Mouse (Mus musculus): ENCODE data around the gene Pcmt1. TPM values are rescaled to one million over a fixed set of nuclear protein-coding genes. Genes with fewer than 3 reads are reported as not detected.
"Not testable (repeated sequence)": the region's sequence is repeated elsewhere in the genome, so short reads cannot be mapped to it uniquely, and the experiment has no call there.

Pcmt1 gene
- polyA plus RNA-seq, 1 experiment from 2014 or later, result 140 TPM

- not testable (repeated sequence) for H3K4me2 ChIP-seq (ENCODE audit: low read depth, low read length, severe bottlenecking); H3K27ac ChIP-seq (ENCODE audit: low read depth, low read length); H3K9me3 ChIP-seq (ENCODE audit: control insufficient read depth, low read length); H3K36me3 ChIP-seq (ENCODE audit: control insufficient read depth, insufficient read depth, low read length); H3K27me3 ChIP-seq (ENCODE audit: control insufficient read depth, insufficient read depth, low read length); H3K9ac ChIP-seq (ENCODE audit: low read length); DNase-seq (ENCODE audit: low spot score); H3K4me3 ChIP-seq (ENCODE audit: low read depth, low read length); H3K4me1 ChIP-seq (replicated peaks; ENCODE audit: control insufficient read depth, insufficient read depth, low read length); ATAC-seq (replicated peaks; ENCODE audit: low FRiP score)
These were observed 68.7 kb downstream of the Pcmt1 start for GRCm38 (mm10) chr10:7612210-7612609.

DNA sequence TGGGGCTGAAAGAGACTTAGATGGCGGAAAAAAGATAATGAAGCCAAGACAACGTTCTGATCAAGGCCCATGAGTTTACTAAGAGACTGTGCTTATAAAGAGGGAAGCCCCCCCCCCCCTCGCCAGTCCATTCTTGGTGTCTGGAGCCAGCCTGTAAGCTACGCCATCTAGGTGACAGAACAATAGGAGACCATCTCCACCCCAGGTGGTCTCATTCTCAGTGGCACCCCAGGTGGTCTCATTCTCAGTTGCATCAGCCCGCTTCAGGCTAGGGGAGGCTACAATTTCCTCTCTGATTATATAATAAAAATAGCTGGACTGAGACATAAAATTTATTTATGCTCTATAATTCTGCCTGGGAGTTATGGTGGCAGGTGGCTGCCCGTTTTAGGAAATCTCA is 69.3 kb downstream of the Pcmt1 start:
- DNase-seq (ENCODE audit: low spot score) (no peak), ATAC-seq (replicated peaks; ENCODE audit: low FRiP score) (no peak)
- H3K27ac ChIP-seq (ENCODE audit: low read depth, low read length), result no peak overlapping the region
- no peak overlapping the region for H3K4me2 ChIP-seq (ENCODE audit: low read depth, low read length, severe bottlenecking)
- WGBS, result 55% methylated on average over 6 of the region's 6 CpGs
- no peak overlapping the region for H3K9ac ChIP-seq (ENCODE audit: low read length)
- peaks cover 3% of the 10 kb centered on the region; the same call in 1 of the 2 replicates for H3K9me3 ChIP-seq (ENCODE audit: control insufficient read depth, low read length)
- H3K4me1 ChIP-seq (replicated peaks; ENCODE audit: control insufficient read depth, insufficient read depth, low read length), result no peaks in the 10 kb centered on the region
- no peaks in the 10 kb centered on the region for H3K36me3 ChIP-seq (ENCODE audit: control insufficient read depth, insufficient read depth, low read length)
- H3K4me3 ChIP-seq (ENCODE audit: low read depth, low read length), result no peak overlapping the region
- H3K27me3 ChIP-seq (ENCODE audit: control insufficient read depth, insufficient read depth, low read length), result no peaks in the 10 kb centered on the region

- no peak for ATAC-seq (replicated peaks; ENCODE audit: low FRiP score)
- Histone ChIP-seq H3K27ac (ENCODE audit: low read depth, low read length) (no peak overlapping the region), H3K4me3 (ENCODE audit: low read depth, low read length) (no peak overlapping the region), H3K27me3 (ENCODE audit: control insufficient read depth, insufficient read depth, low read length) (no peaks in the 10 kb centered on the region), H3K9ac (ENCODE audit: low read length) (no peak overlapping the region), H3K4me2 (ENCODE audit: low read depth, low read length, severe bottlenecking) (no peak overlapping the region), H3K9me3 (ENCODE audit: control insufficient read depth, low read length) (no peaks in the 10 kb centered on the region), H3K4me1 (replicated peaks; ENCODE audit: control insufficient read depth, insufficient read depth, low read length) (no peaks in the 10 kb centered on the region), H3K36me3 (ENCODE audit: control insufficient read depth, insufficient read depth, low read length) (no peaks in the 10 kb centered on the region)
- 94% methylated on average over 17 of the region's 17 CpGs for WGBS
- no peak for DNase-seq (ENCODE audit: low spot score)
These were observed 72.3 kb downstream of the Pcmt1 start for GRCm38 (mm10) chr10:7608611-7609010.

DNA sequence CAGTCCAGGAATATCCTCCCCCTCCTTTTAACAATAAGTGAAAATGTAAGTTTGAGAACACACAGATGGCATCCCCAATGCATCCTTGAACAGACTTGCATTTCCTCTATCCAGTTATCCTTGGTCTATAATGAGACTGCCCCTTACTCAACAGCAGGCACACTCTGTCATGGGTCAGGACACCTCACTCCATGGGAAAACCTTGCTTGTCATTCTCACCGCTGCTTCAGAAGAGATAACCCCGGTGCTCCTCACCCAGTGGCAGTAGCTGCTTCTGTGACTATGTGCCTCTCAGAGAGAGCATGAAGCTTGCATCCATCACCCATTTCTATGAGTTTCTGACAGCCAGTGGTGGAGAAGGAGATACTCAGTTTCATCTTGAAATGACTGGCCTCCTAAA is 74.5 kb downstream of the Pcmt1 start:
- DNase-seq (ENCODE audit: low spot score) (no peak), ATAC-seq (replicated peaks; ENCODE audit: low FRiP score) (no peak)
- Histone ChIP-seq H3K4me2 (ENCODE audit: low read depth, low read length, severe bottlenecking) (no peak overlapping the region), H3K27me3 (ENCODE audit: control insufficient read depth, insufficient read depth, low read length) (no peaks in the 10 kb centered on the region), H3K4me1 (replicated peaks; ENCODE audit: control insufficient read depth, insufficient read depth, low read length) (no peaks in the 10 kb centered on the region), H3K36me3 (ENCODE audit: control insufficient read depth, insufficient read depth, low read length) (no peaks in the 10 kb centered on the region), H3K4me3 (ENCODE audit: low read depth, low read length) (no peak overlapping the region), H3K27ac (ENCODE audit: low read depth, low read length) (no peak overlapping the region), H3K9me3 (ENCODE audit: control insufficient read depth, low read length) (no peaks in the 10 kb centered on the region), H3K9ac (ENCODE audit: low read length) (no peak overlapping the region)
- 94% methylated on average over 2 of the region's 2 CpGs for WGBS

DNA sequence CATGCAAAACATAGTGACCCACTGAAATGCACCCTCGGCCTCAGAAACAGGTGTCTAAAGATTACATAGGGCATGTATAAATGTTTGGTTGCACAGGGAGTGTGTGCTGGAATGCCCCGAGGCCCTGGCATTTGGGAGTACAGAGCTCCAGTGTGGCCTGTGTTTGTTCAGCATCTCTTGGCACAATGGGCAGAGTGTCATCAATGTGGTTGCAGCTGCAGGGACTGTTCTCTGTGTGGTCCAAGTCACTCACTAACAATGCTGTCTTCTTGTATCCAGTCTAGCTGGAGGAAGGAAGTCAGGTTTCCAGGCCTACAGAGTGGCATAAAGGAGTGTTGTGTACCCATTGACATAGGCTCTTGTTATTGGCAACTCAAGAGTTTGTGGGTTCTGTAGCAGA is 75.8 kb downstream of the Pcmt1 start:
- WGBS, result 80% methylated on average over 2 of the region's 2 CpGs
- no peak overlapping the region for H3K27ac ChIP-seq (ENCODE audit: low read depth, low read length)

GRCm38 (mm10) chr10:7600647-7601046 is 80.3 kb downstream of the Pcmt1 start:
- DNase-seq (ENCODE audit: low spot score), result peak; percentile 83
- 17% methylated on average over 6 of the region's 6 CpGs for WGBS
- H3K4me3 ChIP-seq (ENCODE audit: low read depth, low read length), result no peak overlapping the region
- no peak; the same call in 1 of the 2 replicates for ATAC-seq (replicated peaks; ENCODE audit: low FRiP score)
- no peaks in the 10 kb centered on the region for H3K27me3 ChIP-seq (ENCODE audit: control insufficient read depth, insufficient read depth, low read length)
- no peak overlapping the region for H3K27ac ChIP-seq (ENCODE audit: low read depth, low read length)
- no peaks in the 10 kb centered on the region for H3K9me3 ChIP-seq (ENCODE audit: control insufficient read depth, low read length)
- no peaks in the 10 kb centered on the region for H3K4me1 ChIP-seq (replicated peaks; ENCODE audit: control insufficient read depth, insufficient read depth, low read length)
- H3K4me2 ChIP-seq (ENCODE audit: low read depth, low read length, severe bottlenecking), result no peak overlapping the region
- no peaks in the 10 kb centered on the region for H3K36me3 ChIP-seq (ENCODE audit: control insufficient read depth, insufficient read depth, low read length)
- H3K9ac ChIP-seq (ENCODE audit: low read length), result no peak overlapping the region

More for the DNA sequence above, 75.8 kb downstream of the Pcmt1 start:
- DNase-seq (ENCODE audit: low spot score) (no peak), ATAC-seq (replicated peaks; ENCODE audit: low FRiP score) (no peak)
- Histone ChIP-seq H3K27me3 (ENCODE audit: control insufficient read depth, insufficient read depth, low read length) (no peaks in the 10 kb centered on the region), H3K4me2 (ENCODE audit: low read depth, low read length, severe bottlenecking) (no peak overlapping the region), H3K9ac (ENCODE audit: low read length) (no peak overlapping the region), H3K36me3 (ENCODE audit: control insufficient read depth, insufficient read depth, low read length) (no peaks in the 10 kb centered on the region), H3K4me1 (replicated peaks; ENCODE audit: control insufficient read depth, insufficient read depth, low read length) (no peaks in the 10 kb centered on the region), H3K9me3 (ENCODE audit: control insufficient read depth, low read length) (no peaks in the 10 kb centered on the region), H3K4me3 (ENCODE audit: low read depth, low read length) (no peak overlapping the region)

DNA sequence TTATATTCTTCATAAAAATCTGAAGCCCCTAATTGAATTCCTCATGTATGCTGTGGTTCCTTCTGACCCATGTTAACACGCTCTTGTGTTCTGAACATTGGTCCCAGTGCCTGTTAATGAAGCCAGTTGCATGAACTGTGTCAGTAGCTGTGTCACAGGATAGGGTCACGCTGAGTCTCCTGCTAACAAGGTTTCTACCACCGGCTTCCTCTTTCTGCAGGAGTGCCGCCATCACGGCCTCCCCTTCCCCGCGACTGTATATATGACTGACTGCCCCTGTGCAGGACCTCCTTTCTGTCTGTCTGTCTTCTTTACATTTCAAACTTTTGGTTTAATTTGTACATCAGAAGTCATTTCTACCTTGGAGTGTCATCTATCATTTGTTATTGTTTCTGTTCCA is 82.8 kb downstream of the Pcmt1 start:
- no peak overlapping the region for H3K4me3 ChIP-seq (ENCODE audit: low read depth, low read length)
- H3K9ac ChIP-seq (ENCODE audit: low read length), result no peak overlapping the region
- ATAC-seq (replicated peaks; ENCODE audit: low FRiP score), result no peak
- no peaks in the 10 kb centered on the region for H3K4me1 ChIP-seq (replicated peaks; ENCODE audit: control insufficient read depth, insufficient read depth, low read length)
- no peak for DNase-seq (ENCODE audit: low spot score)
- no peaks in the 10 kb centered on the region for H3K9me3 ChIP-seq (ENCODE audit: control insufficient read depth, low read length)
- no peak overlapping the region for H3K4me2 ChIP-seq (ENCODE audit: low read depth, low read length, severe bottlenecking)
- H3K27ac ChIP-seq (ENCODE audit: low read depth, low read length), result no peak overlapping the region
- H3K36me3 ChIP-seq (ENCODE audit: control insufficient read depth, insufficient read depth, low read length), result no peaks in the 10 kb centered on the region
- no peaks in the 10 kb centered on the region for H3K27me3 ChIP-seq (ENCODE audit: control insufficient read depth, insufficient read depth, low read length)
- WGBS, result 91% methylated on average over 7 of the region's 7 CpGs

GRCm38 (mm10) chr10:7596251-7596650 is 84.7 kb downstream of the Pcmt1 start:
- H3K27ac ChIP-seq (ENCODE audit: low read depth, low read length), result no peak overlapping the region
- H3K9ac ChIP-seq (ENCODE audit: low read length), result no peak overlapping the region
- no peak overlapping the region for H3K4me2 ChIP-seq (ENCODE audit: low read depth, low read length, severe bottlenecking)
- H3K4me1 ChIP-seq (replicated peaks; ENCODE audit: control insufficient read depth, insufficient read depth, low read length), result no peaks in the 10 kb centered on the region
- 95% methylated on average over 1 of the region's 1 CpGs for WGBS
- no peaks in the 10 kb centered on the region for H3K9me3 ChIP-seq (ENCODE audit: control insufficient read depth, low read length)
- peaks cover 2% of the 10 kb centered on the region; the same call in 1 of the 2 replicates for H3K27me3 ChIP-seq (ENCODE audit: control insufficient read depth, insufficient read depth, low read length)
- H3K4me3 ChIP-seq (ENCODE audit: low read depth, low read length), result no peak overlapping the region
- H3K36me3 ChIP-seq (ENCODE audit: control insufficient read depth, insufficient read depth, low read length), result no peaks in the 10 kb centered on the region
- ATAC-seq (replicated peaks; ENCODE audit: low FRiP score) (no peak), DNase-seq (ENCODE audit: low spot score) (no peak)

- no peak overlapping the region for H3K9ac ChIP-seq (ENCODE audit: low read length)
- H3K36me3 ChIP-seq (ENCODE audit: control insufficient read depth, insufficient read depth, low read length), result no peaks in the 10 kb centered on the region
- WGBS, result 67% methylated on average over 7 of the region's 7 CpGs
- no peak overlapping the region for H3K4me3 ChIP-seq (ENCODE audit: low read depth, low read length)
- peaks cover 3% of the 10 kb centered on the region for H3K27me3 ChIP-seq (ENCODE audit: control insufficient read depth, insufficient read depth, low read length)
- H3K27ac ChIP-seq (ENCODE audit: low read depth, low read length), result no peak overlapping the region
- ATAC-seq (replicated peaks; ENCODE audit: low FRiP score) (no peak), DNase-seq (ENCODE audit: low spot score) (no peak)
- H3K4me2 ChIP-seq (ENCODE audit: low read depth, low read length, severe bottlenecking), result no peak overlapping the region
- H3K9me3 ChIP-seq (ENCODE audit: control insufficient read depth, low read length), result no peaks in the 10 kb centered on the region
- H3K4me1 ChIP-seq (replicated peaks; ENCODE audit: control insufficient read depth, insufficient read depth, low read length), result no peaks in the 10 kb centered on the region; the same call in 1 of the 2 replicates
These were observed 86.1 kb downstream of the Pcmt1 start for GRCm38 (mm10) chr10:7594797-7595196.

All from forebrain, embryonic 11.5 days (tissue).